Mouse (Mus musculus) heart, postnatal 14 days (tissue): Measurements from ENCODE around the gene Irf1. TPM values are rescaled to one million over a fixed set of nuclear protein-coding genes. Genes with fewer than 3 reads are reported as not detected.
A peak's percentile ranks its signal among the peaks of the same experiment; 100 is the strongest.
"Not testable (repeated sequence)": the region's sequence is repeated elsewhere in the genome, so short reads cannot be mapped to it uniquely, and the experiment has no call there.

Source experiments
- DNase-seq, 2 experiments: peaks; one replicate each; pipeline ENCODE4 v3.0.0; 2021 to 2022
- intact Hi-C: fragments of 180-260 bp; cut with DNase I; formaldehyde crosslinking; loops from one replicate; pipeline ENCODE4 v1.15.1; 2025
- long read RNA-seq, 2 experiments: library from polyadenylated mRNA; stranded (forward); transcript quantifications; one replicate each; pipeline ENCODE4 v2.0.0; 2021
- total RNA-seq, 2 experiments: library from RNA; stranded (reverse); gene quantifications; 2 replicates each; pipeline ENCODE4 v1.2.3; 2021

Irf1 gene
- 10 to 100 TPM; 18.4 to 19.5 TPM for total RNA-seq
- long read RNA-seq, experiment 1, transcript Irf1-202 (10 exons, 2,137 nt) = major isoform, 17 of 17 reads
- long read RNA-seq, experiment 1, partial matches to known transcripts = 0 of 17 reads
- long read RNA-seq, experiment 1, other reads (novel, unspliced or antisense) = 0 of 17 reads
- long read RNA-seq, experiment 2, transcript Irf1-202 (10 exons, 2,137 nt) = major isoform, 7 of 12 reads
- long read RNA-seq, experiment 2, partial matches to known transcripts = 2 of 12 reads
- long read RNA-seq, experiment 2, other reads (novel, unspliced or antisense) = 1 of 12 reads

DNA sequence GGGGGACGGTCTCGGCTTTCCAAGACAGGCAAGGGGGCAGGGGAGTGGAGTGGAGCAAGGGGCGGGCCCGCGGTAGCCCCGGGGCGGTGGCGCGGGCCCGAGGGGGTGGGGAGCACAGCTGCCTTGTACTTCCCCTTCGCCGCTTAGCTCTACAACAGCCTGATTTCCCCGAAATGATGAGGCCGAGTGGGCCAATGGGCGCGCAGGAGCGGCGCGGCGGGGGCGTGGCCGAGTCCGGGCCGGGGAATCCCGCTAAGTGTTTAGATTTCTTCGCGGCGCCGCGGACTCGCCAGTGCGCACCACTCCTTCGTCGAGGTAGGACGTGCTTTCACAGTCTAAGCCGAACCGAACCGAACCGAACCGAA lies at the start of gene Irf1:
Irf1 (plus strand) TSS at position 255 of the 365 bp plus-strand sequence.
- intact Hi-C loops = loop anchor here (2.0 kb wide), 1 partner anchor 15 kb away; no protein-coding TSS in a partner anchor
- peak; percentile 95 to 96 for DNase-seq

DNA sequence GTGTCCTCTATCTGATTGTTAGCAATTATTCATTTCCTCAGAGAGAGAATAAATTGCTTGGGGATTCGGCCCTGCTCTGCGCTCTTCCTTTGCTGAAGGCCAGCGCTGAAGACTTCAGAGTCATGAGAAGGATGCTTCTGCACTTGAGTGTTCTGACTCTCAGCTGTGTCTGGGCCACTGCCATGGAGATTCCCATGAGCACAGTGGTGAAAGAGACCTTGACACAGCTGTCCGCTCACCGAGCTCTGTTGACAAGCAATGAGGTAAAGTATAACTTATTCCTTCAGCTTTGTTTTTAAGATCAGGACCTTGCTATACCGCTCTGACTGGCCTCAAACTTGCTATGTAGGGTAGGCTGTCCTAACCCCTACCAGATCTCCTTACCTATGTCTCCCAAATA lies 49.1 kb upstream of the Irf1 start, which contains the start of gene Il5:
Il5 (plus strand) TSS at position 80 of the 400 bp plus-strand sequence.
- intact Hi-C loops = no loop called here
- no peak for DNase-seq

DNA sequence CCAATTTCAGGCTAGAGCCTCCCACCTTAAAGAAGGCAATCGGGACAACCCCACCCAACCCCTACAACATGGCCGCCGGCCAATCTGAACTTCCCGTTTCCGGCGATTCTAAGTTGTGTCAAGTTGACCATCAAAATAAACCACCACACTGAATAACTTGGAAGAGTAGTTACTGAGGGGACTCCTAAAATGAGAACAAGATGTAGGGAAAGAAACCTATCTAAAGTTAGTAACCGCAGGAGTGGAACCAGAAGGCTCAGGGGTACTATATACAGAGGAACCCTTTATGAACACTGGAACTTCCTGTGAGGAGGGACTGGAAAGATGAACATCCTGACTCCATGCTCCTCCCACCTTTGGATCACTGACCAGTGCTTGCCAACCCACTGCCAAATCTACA lies 38.4 kb upstream of the Irf1 start:
- DNase-seq = no peak
- intact Hi-C loops = loop anchor here (10.0 kb wide), 1 partner anchor 523 kb away; no protein-coding TSS in a partner anchor

GRCm38 (mm10) chr11:53732244-53732643 lies 37.6 kb upstream of the Irf1 start:
- DNase-seq = no peak
- intact Hi-C loops = loop anchor here (10.0 kb wide), 1 partner anchor 523 kb away; no protein-coding TSS in a partner anchor

DNA sequence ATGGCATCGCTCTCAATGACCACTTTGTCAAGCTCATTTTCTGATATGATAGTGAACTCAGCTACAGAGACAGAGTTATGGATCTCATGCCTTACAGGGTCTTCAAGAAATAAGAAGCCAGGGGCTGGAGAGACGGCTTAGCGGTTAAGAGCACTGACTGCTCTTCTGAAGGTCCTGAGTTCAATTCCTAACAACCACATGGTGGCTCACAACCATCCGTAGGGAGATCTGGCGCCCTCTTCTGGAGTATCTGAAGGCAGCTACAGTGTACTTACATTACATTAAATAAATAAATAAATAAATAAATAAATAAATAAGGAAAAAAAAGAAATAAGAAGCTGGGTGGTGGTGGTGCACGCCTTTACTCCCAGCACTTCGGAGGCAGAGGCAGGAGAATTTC lies 36.0 kb upstream of the Irf1 start:
- intact Hi-C loops = loop anchor here (10.0 kb wide), 1 partner anchor 521 kb away; no protein-coding TSS in a partner anchor
- no peak for DNase-seq

- intact Hi-C loops = loop anchor here (10.0 kb wide), 1 partner anchor 520 kb away; no protein-coding TSS in a partner anchor
Measured at GRCm38 (mm10) chr11:53734431-53734830, 35.4 kb upstream of the Irf1 start.

GRCm38 (mm10) chr11:53734970-53735681 lies 34.7 kb upstream of the Irf1 start:
- intact Hi-C loops = loop anchor here (5.0 to 10.0 kb wide), 3 partner anchors 148 to 520 kb away; partner anchors contain the start of gene Gm9837
- DNase-seq = no peak

More at GRCm38 (mm10) chr11:53734431-53734830, 35.4 kb upstream of the Irf1 start:
- DNase-seq = no peak

- peak; percentile 51 to 66 for DNase-seq
- intact Hi-C loops = loop anchor here (2.0 to 10.0 kb wide), 4 partner anchors 115 to 519 kb away; partner anchors contain the start of gene Gm9837
Measured at GRCm38 (mm10) chr11:53735682-53736245, 34.0 kb upstream of the Irf1 start.

DNA sequence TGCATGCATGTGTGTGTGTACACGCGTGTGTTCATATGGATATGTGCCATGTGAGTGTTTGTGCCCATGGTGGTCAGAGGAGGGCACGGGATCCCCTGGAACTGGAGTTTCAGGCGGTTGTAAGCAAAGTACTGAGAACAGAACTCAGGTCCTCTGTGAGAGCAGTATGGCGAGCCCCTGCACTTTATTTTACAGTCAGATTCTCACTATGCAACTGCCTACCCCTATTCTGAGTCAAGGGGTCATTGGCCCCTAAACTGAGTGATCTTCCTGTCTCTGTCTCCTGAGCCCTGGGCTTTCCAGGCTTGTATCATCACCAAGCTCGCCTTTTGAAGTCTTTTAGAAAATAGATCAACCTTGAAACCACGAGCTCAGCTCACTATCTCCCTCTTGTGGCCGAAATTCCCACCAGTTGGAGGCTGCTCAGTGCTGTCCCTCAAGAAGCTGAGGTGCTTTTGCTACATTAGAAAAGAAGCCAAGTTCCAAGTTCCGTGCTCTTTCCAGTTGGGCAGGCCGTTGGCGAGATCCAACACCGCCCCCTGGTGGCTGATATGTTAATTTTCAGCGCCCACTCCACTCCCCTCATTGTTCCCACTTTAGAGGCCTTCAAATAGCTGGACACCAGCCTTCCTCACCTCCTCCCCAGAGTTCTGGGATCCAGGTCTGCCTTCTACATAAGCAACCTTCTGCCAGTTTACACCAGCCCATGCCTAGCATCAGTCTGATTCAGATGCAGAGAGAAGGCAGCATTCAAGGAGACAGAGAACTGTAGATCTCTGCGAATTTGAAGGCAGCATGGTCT lies 32.8 kb upstream of the Irf1 start:
- intact Hi-C loops = loop anchor here (2.0 to 10.0 kb wide), 4 partner anchors 114 to 518 kb away; partner anchors contain the start of gene Gm9837
- peak; percentile 75 to 85 for DNase-seq

- DNase-seq = peak; percentile 51 to 70
- intact Hi-C loops = loop anchor here (2.0 to 10.0 kb wide), 4 partner anchors 113 to 517 kb away; partner anchors contain the start of gene Gm9837
Measured at GRCm38 (mm10) chr11:53737573-53737946, 32.3 kb upstream of the Irf1 start.

- intact Hi-C loops = no loop called here
Measured at GRCm38 (mm10) chr11:53742353-53742752, 27.5 kb upstream of the Irf1 start.

GRCm38 (mm10) chr11:53745260-53745659 lies 24.6 kb upstream of the Irf1 start:
- intact Hi-C loops = no loop called here
- DNase-seq = no peak

More at GRCm38 (mm10) chr11:53742353-53742752, 27.5 kb upstream of the Irf1 start:
- DNase-seq = no peak

DNA sequence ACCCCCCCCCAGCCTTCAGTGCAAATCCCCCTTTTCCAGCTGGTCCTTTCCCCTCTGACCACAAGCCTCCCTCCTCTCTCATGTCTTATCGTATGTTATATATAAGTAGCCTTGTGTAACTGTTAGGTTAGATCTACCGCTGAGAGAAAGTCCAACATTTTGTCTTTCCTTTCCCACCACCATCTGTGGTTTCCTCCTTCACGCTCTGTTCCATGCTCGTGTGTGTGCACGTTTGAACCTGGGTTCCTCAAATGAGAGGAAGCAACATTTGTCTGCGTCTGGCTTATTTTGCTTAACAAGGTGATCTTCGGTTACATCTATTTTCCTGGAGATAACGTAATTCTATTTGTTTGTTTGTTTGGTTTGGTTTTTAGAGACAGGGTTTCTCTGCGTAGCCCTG lies 21.8 kb upstream of the Irf1 start:
- intact Hi-C loops = no loop called here
- no peak for DNase-seq

GRCm38 (mm10) chr11:53748614-53749013 lies 21.2 kb upstream of the Irf1 start:
- DNase-seq = no peak
- intact Hi-C loops = no loop called here

- intact Hi-C loops = no loop called here
- DNase-seq = no peak
Measured at GRCm38 (mm10) chr11:53749306-53749705, 20.5 kb upstream of the Irf1 start.

DNA sequence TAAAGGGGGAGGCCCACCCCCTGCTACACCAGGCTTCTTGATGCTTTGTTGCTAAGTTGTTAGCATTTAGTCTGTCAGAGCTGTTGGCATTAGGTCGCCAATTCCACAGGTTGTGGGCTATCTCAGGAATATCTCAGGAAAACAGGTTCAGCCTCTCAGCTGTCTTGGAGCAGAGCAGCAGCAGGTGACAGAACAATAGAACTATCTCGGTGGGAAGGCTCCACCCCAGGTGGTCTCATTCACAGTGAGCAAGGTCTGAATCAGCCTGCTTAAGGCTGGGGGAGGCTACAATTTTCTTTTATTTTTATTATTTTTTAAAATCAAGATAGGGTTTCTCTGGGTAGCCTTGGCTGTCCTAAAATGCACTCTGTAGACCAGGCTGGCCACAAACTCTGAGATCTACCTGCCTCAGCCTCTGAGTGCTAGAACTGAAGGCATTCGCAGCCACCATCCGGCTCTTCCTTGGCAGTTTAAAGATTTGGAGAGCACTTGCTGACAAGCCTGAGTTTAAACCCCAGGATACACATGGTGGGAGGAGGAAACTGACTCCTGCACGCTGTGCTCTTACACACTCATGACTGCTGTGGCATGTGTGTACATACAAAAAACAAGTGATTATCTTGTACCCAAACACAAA lies 20.0 kb upstream of the Irf1 start:
- intact Hi-C loops = no loop called here
- no peak for DNase-seq

DNA sequence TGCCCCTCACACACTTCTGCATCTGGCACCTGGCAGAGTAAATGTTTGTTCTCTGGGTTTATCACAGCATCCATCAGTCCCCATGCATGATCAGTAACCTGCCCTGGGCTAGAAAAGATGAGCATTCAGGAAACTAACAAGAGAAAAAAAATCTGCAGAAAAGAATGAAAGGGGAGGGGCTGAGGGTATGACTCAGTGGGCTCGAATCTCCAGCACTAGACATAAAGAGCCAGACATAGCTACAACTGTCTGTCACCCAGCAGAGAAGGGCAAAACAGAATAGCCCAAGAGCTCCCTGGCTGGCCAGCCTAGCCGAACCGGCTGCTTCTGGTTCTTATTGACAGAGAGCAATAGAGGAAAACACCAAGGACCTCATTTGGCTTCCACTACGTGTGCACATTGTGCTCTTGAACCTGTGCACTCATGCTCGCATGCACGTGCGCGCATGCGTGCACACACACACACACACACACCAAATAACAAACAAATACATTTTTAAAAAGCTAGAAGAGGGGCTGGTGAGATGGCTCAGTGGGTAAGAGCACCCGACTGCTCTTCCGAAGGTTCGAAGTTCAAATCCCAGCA lies 14.7 kb upstream of the Irf1 start:
- DNase-seq = no peak
- intact Hi-C loops = no loop called here

DNA sequence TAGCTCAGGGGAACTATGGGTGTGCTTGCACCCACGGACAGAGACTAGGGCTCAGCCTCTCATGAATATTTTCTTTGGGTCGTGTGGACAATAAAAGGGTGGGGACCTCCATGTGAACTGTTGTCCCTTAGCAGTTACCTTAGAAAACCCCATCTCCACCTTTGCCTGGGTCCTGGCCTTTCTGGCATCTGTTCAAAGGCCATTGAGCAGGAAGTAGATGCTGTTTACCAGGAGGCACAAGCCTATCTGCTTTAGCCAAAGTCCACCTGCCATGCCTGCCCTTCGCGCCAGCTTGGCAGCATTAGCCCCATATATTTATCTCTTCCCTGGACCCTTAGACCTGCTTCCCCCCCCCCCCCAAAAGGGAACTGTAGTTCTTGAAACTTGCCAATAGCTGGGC lies 12.2 kb upstream of the Irf1 start:
- intact Hi-C loops = loop anchor here (1.0 kb wide), 1 partner anchor 92 kb away; no protein-coding TSS in a partner anchor
- no peak for DNase-seq

DNA sequence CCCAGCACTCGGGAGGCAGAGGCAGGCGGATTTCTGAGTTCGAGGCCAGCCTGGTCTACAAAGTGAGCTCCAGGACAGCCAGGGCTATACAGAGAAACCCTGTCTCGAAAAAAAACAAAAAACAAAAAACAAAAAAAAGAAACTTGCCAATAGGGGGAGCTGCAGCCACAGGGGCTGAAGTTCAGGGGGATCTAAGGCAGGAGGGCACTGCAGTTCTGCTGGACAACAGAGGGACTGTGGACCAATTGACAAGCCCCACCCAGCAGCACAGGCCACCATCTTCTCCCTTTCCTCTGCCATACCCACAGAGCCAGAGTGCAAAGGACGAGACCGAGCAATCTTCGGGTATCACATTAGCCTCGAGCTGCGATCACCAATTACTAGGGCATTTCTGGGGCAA lies 11.8 kb upstream of the Irf1 start:
- intact Hi-C loops = loop anchor here (1.0 kb wide), 1 partner anchor 91 kb away; no protein-coding TSS in a partner anchor
- DNase-seq = not testable (repeated sequence)
